Mouse (Mus musculus) ovary, postnatal 10 days (tissue): ENCODE measurements at regions not wholly inside any gene's neighbourhood (a gene's known extent, or its start where the extent isn't known, plus 50 kb on each side); places are given as distances from the start of the nearest gene placed in this dataset.

Experiments
- DNase-seq: peaks from one replicate; pipeline ENCODE4 v3.0.0; 2022; ENCODE audit warnings: low spot score

DNA sequence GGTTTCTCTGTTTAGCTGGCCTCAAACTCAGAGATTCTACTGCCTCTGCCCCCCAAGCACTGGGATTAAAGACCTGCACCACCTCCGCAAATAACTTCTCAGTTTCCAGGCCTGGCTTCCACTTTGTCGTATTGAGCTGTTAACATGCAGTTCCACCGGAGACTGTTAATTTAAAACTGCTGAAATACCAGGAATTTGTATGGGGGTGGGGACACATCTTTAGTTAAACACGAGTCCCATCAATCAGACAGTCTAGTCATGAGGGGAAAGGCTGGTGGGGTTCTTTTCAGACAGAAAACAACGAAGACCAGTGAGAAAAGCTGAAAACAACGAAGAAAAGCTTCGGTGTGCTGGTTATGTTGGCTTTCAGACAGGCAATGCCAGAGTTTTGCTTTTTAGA is 227.5 kb downstream of the Csl start:
- DNase-seq, result no peak

DNA sequence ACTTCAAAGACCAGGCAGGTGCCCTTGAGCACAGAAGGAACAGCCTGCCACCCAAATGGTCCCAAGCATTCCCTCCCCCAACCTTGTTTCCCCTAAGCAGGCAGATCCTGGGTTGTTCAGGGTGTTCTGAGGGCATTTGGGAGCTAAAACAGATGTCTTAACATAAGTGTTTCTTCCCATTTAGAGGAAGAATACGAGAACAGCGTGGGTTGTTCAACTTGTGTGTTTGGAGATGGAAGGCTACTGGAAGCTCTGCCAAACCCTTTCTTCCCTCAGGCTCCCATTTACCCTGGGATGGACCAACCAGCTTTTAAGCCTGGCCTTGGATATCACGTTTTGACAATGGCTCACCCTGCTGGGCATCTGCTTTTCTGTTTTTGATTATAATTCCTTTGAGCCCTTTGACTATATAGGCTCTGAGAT is 226.8 kb downstream of the Csl start:
- no peak for DNase-seq

DNA sequence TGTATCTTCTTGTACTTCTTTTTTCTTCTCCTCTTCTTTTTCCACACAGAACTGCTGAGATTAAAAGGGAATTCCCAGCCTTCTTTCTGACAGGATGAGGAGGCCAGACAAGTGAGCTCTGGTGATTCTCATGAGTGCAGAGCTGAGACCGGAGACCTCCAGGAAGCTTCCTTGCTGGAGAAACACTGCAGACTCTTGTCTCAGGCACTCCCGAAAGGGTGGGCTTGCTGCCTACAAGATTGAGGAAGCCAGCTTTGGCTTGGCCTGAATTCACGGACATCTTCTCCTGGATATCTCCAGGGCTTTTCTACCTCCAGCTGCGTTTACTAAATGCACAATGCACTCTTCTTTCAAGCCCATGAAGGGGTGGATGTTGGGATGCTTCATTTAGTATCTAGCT is 226.0 kb downstream of the Csl start:
- no peak for DNase-seq

DNA sequence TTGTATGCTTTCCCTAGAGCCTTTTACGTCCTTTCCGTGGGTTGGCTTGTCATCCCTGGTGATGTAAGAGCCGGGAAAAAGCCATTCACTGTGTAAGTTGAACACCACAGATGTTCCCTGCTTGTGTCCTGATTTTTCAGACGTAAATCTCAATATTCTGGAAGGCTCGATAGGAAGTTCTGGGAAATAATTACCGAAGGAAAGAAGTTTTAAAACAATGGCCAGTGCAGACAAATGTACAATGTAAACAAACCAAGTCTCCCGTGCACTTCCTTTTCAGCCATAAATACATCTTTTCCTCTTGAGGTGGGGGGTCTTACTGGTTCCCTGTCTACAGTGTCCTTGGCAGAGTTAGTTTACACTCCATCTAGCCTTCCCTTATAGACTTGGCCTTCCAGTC is 225.2 kb downstream of the Csl start:
- no peak for DNase-seq

DNA sequence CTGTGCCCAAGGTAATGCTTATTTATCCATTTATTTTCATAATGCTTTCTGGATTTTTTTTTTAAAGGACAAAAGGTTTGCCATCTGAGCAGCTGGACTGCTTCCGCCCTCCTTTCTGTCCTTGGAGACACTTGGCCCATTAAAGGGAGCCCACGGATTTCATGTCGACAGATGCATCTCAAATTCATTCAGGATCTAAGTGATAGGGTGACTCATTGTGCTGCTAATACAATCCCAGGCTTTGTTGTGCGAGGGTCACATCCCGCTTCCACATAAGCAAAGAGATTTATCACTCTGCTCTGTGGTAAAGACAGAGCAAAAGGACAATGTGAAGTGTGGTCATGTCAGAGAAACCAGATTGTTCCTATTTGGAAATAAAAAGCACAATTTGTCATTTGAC is 220.8 kb downstream of the Csl start:
- DNase-seq, result no peak

DNA sequence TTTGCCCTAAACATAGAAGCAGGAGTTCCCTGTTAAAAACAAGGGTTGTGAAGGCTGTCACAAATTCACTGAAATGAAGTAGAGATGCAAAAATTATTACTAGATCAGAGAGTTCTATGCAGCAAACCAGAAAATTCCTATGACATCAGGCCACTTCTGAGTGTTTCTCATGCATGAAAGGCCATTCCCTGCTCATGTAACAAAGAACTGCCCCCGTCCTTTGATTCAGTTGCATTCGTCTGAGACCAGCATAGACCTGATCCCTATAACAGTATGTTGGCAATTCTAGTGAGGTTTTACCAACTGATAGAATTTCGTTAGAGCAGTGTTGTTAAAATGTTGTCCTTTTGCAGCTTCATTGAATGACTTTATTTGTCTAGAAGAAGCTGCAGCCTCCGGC is 207.1 kb downstream of the Csl start:
- no peak for DNase-seq

DNA sequence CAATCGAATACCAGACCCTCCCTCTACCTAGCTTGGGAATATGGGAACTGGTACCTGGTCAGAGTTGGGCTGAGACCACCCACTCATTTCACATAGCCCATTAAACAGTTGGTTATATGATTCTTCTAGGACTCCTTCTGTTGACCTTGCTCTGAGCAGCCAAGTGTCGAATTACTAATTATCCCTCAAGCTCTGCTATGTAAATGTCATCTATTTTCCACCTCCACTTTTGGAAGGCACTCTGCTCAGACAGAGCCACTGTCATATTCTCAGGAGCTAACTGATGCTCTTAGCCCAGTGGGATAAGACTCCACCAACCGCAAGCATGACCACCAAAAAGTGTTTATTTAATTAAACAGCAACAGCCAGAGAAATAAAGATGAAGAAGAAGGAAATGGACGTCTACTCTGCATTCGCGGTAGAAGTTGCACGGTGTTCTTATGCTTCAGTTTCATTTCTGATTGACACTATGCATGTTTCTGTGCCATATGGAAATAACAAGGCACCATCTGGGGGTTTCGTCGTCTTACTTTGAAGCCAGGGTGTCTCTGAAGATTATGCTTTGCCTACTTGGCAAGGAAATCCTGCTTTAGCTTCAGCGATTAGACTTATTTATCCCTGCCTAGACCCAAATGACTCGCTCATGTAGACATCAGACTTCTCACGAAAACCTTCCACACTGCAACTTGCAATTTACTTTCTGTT is 206.5 kb downstream of the Csl start:
- no peak for DNase-seq

DNA sequence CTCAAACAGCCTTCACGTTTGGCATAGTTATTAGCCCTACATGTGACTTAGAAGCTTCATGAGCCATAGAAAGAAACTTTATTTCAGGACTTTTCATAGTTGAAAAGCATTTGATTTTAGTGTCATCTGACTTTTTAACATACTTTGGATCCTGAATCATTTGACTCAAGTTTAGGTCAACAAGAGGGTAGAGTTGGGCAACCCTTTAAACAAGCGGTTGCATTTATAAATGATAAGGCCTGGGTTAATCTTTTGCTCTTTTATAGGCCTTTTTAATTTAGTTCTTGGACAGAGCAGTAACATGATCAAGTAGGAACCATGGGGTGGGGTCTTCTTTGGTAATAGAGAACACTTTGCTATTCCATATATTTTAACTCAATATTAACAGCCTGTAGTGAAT is 204.4 kb downstream of the Csl start:
- no peak for DNase-seq

DNA sequence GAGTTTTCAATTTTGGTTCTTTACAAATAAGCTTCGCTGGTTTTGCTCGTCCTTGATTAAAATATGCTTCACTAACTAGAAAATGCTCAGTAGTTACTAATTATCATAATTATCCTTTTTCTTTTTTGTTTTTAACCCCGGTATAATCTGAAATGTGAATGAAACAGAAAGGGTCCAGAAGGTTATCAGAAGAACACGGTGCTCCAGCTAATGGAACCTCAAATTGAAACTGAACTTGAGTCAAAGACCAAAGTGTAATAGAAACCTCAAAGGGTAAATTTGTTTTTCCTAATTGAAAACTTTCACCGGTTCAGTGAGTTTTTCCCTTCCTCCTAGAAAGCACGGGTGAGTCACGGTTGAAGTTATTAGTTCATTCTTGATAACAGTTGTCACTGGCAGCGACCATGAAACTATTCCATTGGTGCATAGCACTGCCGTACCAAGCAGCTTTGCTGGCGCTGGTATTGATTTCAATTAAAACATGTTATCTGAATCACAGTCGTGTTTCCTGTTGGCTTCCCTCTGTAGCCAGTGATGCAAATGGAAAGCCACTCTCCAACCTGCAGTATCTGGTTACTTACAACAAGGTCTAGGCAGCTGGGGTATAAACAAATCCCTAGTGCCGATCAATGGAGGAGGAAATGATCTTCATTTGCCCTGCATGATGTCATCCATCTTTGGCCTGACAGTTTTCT is 203.7 kb downstream of the Csl start:
- no peak for DNase-seq

DNA sequence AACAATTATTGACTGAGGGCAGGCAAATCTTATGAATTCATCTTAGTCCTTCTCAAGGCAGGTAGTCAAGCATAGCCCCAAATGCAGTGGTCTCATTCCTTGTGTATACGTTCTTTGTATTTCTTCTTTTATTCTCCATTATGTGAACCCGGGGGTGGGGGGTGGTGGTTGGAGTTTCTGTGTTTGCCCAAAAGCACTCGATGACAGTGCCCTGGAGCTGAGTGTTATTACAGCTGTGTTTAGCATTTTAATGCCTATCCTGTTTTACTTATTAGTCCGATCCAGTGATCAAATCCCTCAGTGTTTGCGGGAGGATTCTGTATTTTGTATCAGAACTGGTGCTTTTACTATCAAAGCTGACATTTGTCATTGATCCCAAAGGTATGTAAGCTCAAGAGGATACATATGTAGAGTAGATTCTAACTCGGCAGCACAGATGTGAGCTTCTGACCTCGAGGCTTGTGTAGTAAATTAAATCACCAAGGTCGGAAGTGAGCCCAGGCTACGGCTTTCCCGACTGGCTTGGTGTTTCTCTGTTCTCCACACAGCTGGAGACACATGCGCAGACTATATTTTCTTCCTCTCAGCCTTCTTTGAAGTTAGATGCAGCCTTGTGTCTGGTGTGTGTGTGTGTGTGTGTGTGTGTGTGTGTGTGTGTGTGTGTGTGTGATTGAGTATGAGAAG is 203.0 kb downstream of the Csl start:
- DNase-seq, result no peak

DNA sequence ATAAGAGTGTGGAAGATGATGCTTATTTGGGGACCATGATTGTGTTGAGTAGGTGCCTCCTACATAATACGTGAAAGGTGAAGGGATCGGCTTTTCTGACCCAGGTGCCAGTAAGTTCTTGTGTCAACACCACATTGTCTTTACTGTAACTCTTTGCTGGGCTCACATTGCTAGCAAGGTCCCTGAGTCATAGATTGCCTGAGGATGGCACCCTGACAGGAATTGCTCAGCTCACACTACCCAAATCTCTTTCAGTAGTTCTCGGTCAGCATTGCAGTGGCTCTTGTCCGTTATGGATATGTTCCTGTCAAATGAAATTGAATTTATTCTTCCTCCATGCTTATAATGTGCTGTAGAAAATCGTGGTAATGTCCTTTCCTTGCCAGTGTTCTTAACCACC is 200.8 kb downstream of the Csl start:
- DNase-seq, result no peak

DNA sequence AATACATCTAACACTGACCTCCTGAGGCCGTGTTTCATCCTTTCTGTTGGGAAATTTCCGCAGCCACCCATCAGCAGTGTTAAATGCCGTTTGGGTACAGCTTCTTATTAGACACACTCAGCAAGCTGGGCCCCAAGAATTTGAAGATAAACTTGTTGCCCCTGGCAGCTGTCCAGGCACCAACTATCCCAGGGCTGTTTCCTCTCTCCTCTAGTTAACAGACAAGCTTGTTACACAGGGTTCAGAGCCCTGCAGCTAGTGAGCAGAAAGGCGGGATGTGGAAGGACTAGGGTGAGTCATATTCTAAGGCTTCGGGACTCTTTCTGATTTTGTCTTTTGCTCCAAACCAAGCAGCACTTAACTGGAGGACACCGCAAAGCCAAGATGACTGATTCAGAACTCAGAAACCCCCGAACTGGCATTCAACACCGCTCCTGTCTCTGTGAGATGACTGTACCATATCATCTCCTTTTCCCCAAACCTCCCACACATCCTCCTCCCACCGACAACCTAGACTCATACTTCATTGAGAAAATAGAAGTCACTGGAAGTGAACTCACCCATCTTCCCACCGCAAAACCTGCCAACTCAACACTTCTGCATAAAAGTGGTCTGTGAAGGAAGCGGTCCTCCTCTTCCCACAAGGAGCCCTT is 198.2 kb downstream of the Csl start:
- DNase-seq, result no peak

DNA sequence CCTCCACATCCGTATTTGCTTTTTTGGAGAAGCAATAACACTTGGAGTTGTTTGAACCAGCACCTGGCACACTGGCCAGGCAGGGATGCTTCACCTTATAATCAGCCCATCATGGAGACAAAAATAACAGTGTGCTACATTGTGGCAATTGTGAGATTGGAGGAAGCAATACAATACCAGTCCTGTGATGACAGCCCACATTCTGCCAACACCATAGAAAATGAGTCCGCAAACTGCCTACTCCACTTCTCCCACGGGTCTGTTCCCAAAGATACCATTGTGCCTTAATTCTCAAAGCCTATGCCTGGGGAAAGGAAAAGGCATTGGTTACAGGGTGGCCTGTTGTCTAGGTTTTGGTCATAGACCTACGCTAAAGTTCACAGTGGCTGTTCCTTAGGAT is 194.9 kb downstream of the Csl start:
- no peak for DNase-seq

DNA sequence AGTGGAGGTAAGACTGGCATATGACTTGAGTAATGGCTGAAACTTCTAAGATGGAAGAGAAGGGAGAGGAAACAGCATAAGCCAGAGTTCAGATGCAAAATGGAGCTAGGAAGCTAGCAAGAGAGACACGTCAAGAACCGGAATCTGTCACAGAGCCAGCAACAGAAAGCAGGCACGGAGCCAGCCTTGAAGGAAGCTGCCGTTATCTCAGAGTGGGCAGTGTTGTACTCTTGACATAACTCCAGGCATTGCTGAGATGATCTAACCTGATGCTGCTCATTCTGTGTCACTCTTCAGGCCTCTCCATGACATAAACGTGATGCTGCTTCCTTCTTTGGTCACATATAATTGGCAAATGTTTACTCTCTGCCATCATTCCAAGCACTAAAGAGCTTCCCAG is 191.0 kb downstream of the Csl start:
- DNase-seq, result no peak

DNA sequence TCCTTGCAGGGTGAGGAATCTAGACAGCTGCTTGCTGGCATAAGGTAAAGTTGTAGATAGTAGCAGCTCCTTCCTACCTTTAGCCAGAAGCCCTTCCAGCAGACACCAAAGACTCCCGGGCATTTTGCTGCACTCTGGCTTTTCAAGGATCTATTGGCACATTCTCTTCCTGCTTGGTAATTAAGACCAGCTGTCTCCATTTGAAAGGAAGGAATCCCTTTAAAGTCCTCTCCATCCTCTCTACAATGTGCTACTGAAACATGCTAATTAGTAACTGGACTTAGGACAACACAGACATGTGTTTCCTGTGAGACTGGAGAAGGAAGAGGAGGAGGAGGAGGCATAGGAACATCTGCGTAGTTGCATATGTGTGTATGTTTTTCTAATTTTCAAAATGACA is 189.3 kb downstream of the Csl start:
- DNase-seq, result no peak

DNA sequence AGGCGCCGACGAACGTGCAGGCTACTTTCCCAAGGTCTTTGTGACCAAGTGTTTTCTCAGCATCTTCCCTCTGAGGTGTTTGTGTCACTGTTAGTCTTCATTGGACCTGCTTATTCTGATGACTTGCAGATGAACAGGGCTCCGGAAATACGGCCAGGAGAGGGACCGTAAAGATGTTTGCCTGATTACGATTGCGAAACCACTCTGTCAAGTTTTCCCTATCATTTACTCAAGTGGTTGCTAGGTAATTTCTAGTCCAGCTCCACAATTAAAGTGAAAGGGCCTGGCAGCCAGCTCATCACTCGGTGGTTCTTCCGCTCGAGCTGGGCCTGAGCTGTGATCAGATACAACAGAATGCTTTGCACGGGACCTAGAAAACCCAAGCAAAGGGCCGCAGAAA is 185.5 kb downstream of the Csl start:
- DNase-seq, result no peak

DNA sequence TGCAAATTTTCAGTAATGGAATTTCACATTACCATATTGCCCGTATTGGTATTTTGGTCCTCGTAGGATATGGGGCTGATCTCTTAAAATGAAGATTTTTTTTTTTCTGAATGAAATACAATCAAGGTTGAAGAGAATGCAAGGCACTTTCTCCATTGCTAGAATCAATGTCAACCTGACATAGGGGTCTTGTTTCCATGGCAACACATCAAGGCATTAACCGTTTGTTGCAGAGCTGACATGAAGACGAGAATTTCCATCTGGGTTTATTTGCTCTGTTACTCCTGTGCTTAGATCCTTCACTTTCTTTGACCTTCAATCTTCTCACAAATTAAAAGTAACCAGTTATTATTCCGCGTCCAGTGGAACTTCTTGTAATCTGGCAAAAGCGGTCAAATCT is 184.2 kb downstream of the Csl start:
- no peak for DNase-seq

DNA sequence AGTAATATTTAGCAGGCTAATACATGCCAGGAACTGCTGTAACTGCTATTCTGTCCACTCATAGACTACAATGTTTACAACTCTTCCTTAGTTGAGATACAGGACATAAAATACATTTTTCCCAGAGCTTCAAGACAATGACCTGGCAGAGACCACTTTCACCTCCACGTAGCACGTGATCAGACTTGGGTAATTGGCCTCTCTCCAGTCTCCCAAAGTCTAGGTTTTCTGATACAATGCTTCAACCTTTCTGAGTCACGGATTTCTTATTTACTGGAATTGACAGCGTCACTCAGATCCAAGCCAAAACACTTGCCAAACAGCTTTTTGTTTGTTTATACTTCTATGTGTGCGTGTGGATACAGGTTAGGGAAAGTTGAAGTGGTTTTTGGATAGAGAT is 183.2 kb downstream of the Csl start:
- DNase-seq, result no peak

DNA sequence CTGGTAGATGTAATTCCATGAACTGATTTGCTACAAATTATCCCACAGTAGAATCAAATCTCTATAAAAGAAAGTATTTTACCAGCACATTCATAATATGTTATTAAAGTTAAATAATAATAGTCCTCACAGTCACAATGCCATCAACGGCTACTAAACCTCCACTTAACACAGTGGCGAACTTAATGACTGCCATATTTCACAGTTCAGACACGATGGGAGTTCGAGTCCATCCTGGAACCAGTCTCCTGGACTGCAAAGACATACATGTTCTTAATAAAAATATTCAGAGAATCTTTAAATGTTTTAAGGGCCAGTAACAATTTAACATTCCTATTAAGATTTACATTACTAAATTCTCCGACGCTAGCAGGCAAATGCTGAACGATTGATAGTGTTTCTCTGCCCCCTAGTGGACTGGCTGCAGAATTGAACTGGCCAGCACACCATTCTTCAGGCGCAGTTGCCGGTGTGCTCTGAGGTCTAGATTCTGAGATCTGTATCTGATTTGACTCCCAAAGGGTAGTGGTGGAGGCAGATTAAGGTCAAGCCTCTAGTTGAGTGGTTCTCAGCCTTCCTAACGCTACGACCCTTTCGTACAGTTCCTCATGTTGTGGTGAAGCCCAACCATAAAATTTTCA is 182.3 kb downstream of the Csl start:
- no peak for DNase-seq

DNA sequence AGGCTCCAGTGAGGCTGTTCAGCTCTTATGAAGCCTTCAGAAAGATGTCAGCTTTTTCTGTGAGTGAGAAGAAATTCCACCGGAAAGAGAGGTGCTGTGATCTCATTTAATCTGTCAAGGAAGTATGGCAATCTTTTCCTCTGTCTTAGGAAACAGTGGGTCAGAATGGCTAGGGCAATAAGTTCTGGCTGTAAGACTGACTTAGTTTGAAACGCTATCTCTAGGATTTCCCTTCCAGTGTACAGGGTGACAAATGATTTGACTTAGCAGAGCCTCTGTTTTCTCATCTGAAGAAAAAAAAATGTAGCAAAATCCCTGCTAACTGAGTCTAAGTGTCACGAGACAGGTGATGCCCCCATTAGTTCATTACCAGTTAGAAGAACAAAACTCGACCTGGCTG is 181.1 kb downstream of the Csl start:
- no peak for DNase-seq

DNA sequence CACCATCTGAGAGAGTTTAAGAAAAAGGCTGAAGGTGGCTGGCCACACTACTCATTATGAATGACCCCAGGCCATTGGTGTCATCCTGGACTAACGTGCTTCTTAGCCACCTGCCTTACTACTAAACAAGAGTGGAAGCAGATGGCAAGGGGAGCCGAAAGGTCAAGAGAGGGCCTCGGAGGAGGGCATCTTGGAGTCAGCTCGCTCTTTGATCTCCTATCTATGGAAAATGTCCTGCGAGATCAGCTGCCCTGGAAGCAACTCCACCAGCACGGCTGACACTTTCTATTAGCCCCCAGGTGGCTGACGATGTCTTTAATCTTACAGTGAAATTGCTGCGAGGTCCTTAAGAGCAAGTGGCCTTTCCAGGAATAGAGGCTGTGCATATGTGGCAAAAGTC is 179.3 kb downstream of the Csl start:
- DNase-seq, result no peak

DNA sequence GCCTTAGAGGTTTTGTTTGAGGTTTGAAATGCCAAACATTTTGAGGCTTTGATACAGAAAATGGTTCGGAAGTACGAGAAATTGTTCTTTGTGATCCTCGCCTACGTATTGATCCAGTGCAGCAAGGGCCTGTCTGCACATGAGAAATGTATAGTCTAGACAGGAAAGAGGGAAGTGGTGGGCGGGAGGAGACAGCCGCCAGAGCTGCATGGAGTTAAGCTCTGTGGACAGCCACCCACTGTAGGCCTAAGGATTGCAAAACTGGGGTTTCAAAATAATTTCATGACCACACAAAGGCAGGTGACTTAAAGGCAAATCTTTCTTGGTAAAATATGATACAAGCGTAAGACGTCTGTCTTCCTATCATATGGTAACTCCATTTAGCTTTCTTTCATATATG is 178.4 kb downstream of the Csl start:
- no peak for DNase-seq

DNA sequence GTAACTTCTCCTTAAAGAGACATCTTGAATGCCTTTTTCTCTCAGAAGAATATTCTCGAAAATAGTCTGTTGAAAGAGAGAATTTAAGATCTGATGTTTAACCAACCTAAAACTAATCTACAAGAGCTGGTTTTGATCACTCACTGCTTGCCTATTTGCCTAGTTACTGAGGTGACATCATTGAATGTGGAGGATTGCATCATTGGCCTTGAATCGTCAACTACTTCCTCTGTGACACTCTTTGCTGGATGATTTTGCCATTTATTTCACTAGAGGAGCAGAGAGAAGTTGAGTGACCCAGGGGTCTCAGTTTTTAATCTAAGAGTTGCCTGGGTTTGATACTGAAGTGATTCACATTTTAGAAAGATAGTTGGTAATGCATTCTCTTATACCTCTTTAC is 174.6 kb downstream of the Csl start:
- DNase-seq, result no peak
